Mouse (Mus musculus) spleen, adult 2 months (tissue): ENCODE measurements around the gene Wdr82.

Experiments used
- CTCF ChIP-seq: fragments of 200-500 bp; IDR thresholded peaks from 2 replicates; pipeline ENCODE4 v1.5.1; 2011; ENCODE audit warnings: mild to moderate bottlenecking, inconsistent platforms; ENCODE audit not compliant: insufficient read depth, insufficient read length, insufficient replicate concordance; ENCODE audit errors: extremely low read depth
- POLR2A ChIP-seq: fragments of 200-500 bp; IDR thresholded peaks from 2 replicates; pipeline ENCODE4 v1.6.1; 2011; ENCODE audit warnings: low read depth, low read length, inconsistent platforms

- TF ChIP-seq POLR2A (no peak), CTCF (no peak)
These were observed 57.2 kb downstream of the Wdr82 start for GRCm38 (mm10) chr9:106227790-106228429.
